ENCODE assay signal across 15 mouse cellular contexts in genomic region chr4:35068739-35069138, GRCm38 (mm10).
DNase-seq lines count a peak whose midpoint lies in the region; ATAC-seq and TF ChIP-seq lines count a peak whose summit lies in the region.
"Had no signal": no experiment of that assay in that cellular context is flagged by ENCODE, and none has a peak within 500 bp of the region (broad histone marks: within the 10 kb centered on the region; RNA-seq: fewer than 3 reads in every experiment).

No protein-coding gene starts in this region.

- H3K4me3 ChIP-seq in gastrocnemius, adult 2 months, result no peak overlapping the region
- H3K4me3 ChIP-seq in kidney, postnatal 0 days (replicated peaks; ENCODE audit: low read depth, low read length), result no peak overlapping the region
- H3K4me3 ChIP-seq in embryonic facial prominence, embryonic 14.5 days (ENCODE audit: low read depth, low read length), result no peak overlapping the region
- H3K4me3 ChIP-seq: neural tube, embryonic 13.5 days had no signal

- no peak for TF ChIP-seq CTCF in gastrocnemius, adult 2 months (IDR thresholded peaks at IDR 0.05)
- TF ChIP-seq CTCF in kidney, postnatal 0 days (IDR thresholded peaks at IDR 0.05; ENCODE audit: low read depth), result no peak

- H3K4me2 ChIP-seq in kidney, postnatal 0 days (ENCODE audit: low read length), result no peak overlapping the region
- no peak overlapping the region for H3K4me2 ChIP-seq in embryonic facial prominence, embryonic 14.5 days (ENCODE audit: low read depth, low read length)
- H3K4me2 ChIP-seq: neural tube, embryonic 13.5 days had no signal

- WGBS in kidney, postnatal 0 days, result 52% methylated on average over 4 of the region's 4 CpGs
- 37% methylated on average over 4 of the region's 4 CpGs for WGBS in embryonic facial prominence, embryonic 14.5 days

- intact Hi-C loops in gastrocnemius, adult 2 months (cut with DNase I), result no loop called here
- intact Hi-C loops in gastrocnemius, postnatal 36 days (cut with DNase I), result no loop called here

- ATAC-seq in kidney, postnatal 0 days (replicated peaks; ENCODE audit: low FRiP score, low read depth), result no peak
- 0 out of 2 replicates have a peak, but pooled peaks have one; percentile 12 for ATAC-seq in embryonic facial prominence, embryonic 14.5 days (ENCODE audit: low read depth)
- ATAC-seq: forebrain, embryonic 14.5 days had no signal

- H3K36me3 ChIP-seq in kidney, postnatal 0 days (ENCODE audit: insufficient read depth, low read length), result no peaks in the 10 kb centered on the region
- no peaks in the 10 kb centered on the region for H3K36me3 ChIP-seq in embryonic facial prominence, embryonic 14.5 days (ENCODE audit: control insufficient read depth, insufficient read depth, low read length)
- H3K36me3 ChIP-seq: neural tube, embryonic 13.5 days had no signal

- peak; percentile 24 for DNase-seq in gastrocnemius, adult 2 months
- no peak for DNase-seq in gastrocnemius, postnatal 36 days
- DNase-seq in kidney, postnatal 0 days (ENCODE audit: low spot score), result peak; percentile 51
- no peak for DNase-seq in kidney, adult 18-20 months
- DNase-seq in embryonic facial prominence, embryonic 14.5 days (ENCODE audit: low spot score), result peak; percentile 68
- DNase-seq in lung, postnatal 25 days (ENCODE audit: low spot score), result peak; percentile 32
- no peak for DNase-seq in yolk sac, embryonic 10.5 days (ENCODE audit: low spot score)
- DNase-seq in neural tube, embryonic 10.5 days (ENCODE audit: extremely low spot score, low spot score), result no peak
- DNase-seq: cerebellum, postnatal 14 days; heart, postnatal 36 days; kidney, postnatal 36 days; right cerebral cortex, postnatal 25 days had no signal

- H3K27me3 ChIP-seq in kidney, postnatal 0 days (ENCODE audit: insufficient read depth, low read length), result no peaks in the 10 kb centered on the region
- H3K27me3 ChIP-seq in embryonic facial prominence, embryonic 14.5 days (replicated peaks; ENCODE audit: control insufficient read depth, insufficient read depth, low read length), result no peaks in the 10 kb centered on the region
- H3K27me3 ChIP-seq: neural tube, embryonic 13.5 days had no signal

- no peaks in the 10 kb centered on the region for H3K9me3 ChIP-seq in kidney, postnatal 0 days (replicated peaks; ENCODE audit: low read length)
- no peaks in the 10 kb centered on the region for H3K9me3 ChIP-seq in embryonic facial prominence, embryonic 14.5 days (ENCODE audit: control insufficient read depth, low read length)
- H3K9me3 ChIP-seq: neural tube, embryonic 13.5 days had no signal

- peak overlapping the region; percentile 53 for H3K27ac ChIP-seq in gastrocnemius, adult 2 months
- H3K27ac ChIP-seq in kidney, postnatal 0 days, result no peak overlapping the region
- H3K27ac ChIP-seq in embryonic facial prominence, embryonic 14.5 days (replicated peaks; ENCODE audit: low read depth, low read length), result no peak overlapping the region
- H3K27ac ChIP-seq: liver, embryonic 14.5 days; neural tube, embryonic 13.5 days had no signal

- H3K9ac ChIP-seq in kidney, postnatal 0 days (ENCODE audit: low read depth, low read length), result no peak overlapping the region
- H3K9ac ChIP-seq in embryonic facial prominence, embryonic 14.5 days (ENCODE audit: low read depth, low read length), result no peak overlapping the region
- H3K9ac ChIP-seq: liver, embryonic 14.5 days; neural tube, embryonic 13.5 days had no signal

- H3K4me1 ChIP-seq in kidney, postnatal 0 days (replicated peaks; ENCODE audit: insufficient read depth, low read length), result 0 out of 2 replicates have a peak, but pooled peaks cover 3% of the 10 kb centered on the region
- peaks cover 11% of the 10 kb centered on the region; the same call in 1 of the 2 replicates for H3K4me1 ChIP-seq in embryonic facial prominence, embryonic 14.5 days (ENCODE audit: control insufficient read depth, insufficient read depth, low read length)

Comparison
In these comparisons a context has a peak if more than half of its experiments do, and no peak if none do; other contexts are left out.
1. DNase-seq: peak in gastrocnemius, adult 2 months (single experiment), kidney, postnatal 0 days (single experiment), embryonic facial prominence, embryonic 14.5 days (single experiment) and lung, postnatal 25 days (single experiment); none in gastrocnemius, postnatal 36 days (0 of 2), kidney, adult 18-20 months (single experiment), yolk sac, embryonic 10.5 days (single experiment) and neural tube, embryonic 10.5 days (single experiment).